Mouse (Mus musculus) lung, embryonic 14.5 days (tissue): Measurements from ENCODE around the gene Ccdc86. TPM values are rescaled to one million over a fixed set of nuclear protein-coding genes. Genes with fewer than 3 reads are reported as not detected.
A peak's percentile ranks its signal among the peaks of the same experiment; 100 is the strongest.

Experiments used
- ATAC-seq: fragments of 200-750 bp; cut with Nextera tagmentation; 2 replicates; pipeline ENCODE4 v1.8.0; 2017; ENCODE audit warnings: mild to moderate bottlenecking, moderate TSS enrichment, moderate library complexity; ENCODE audit not compliant: insufficient read depth
- DNase-seq: peaks from one replicate; pipeline ENCODE4 v3.0.0-alpha.2; 2015
- H3K27ac ChIP-seq: fragments of 300-500 bp; sonication (generic); 2 replicates; pipeline ENCODE4 v1.5.1; 2014; ENCODE audit warnings: low read depth, mild to moderate bottlenecking, moderate library complexity
- H3K27me3 ChIP-seq: fragments of 300-500 bp; sonication (generic); 2 replicates; pipeline ENCODE4 v1.6.1; 2014; ENCODE audit warnings: low read length, control low read depth; ENCODE audit not compliant: insufficient read depth
- H3K36me3 ChIP-seq: fragments of 300-500 bp; sonication (generic); 2 replicates; pipeline ENCODE4 v1.6.1; 2014; ENCODE audit warnings: control low read depth; ENCODE audit not compliant: insufficient read depth
- H3K4me1 ChIP-seq: fragments of 300-500 bp; sonication (generic); 2 replicates; pipeline ENCODE4 v1.6.1; 2014; ENCODE audit warnings: antibody characterized with exemption, control low read depth; ENCODE audit not compliant: insufficient read depth
- H3K4me2 ChIP-seq: fragments of 300-500 bp; sonication (generic); 2 replicates; pipeline ENCODE4 v1.6.1; 2014; ENCODE audit warnings: mild to moderate bottlenecking
- H3K4me3 ChIP-seq: fragments of 300-500 bp; sonication (generic); 2 replicates; pipeline ENCODE4 v1.5.1; 2014; ENCODE audit warnings: low read depth, low read length
- H3K9ac ChIP-seq: fragments of 300-500 bp; sonication (generic); 2 replicates; pipeline ENCODE4 v1.6.1; 2014
- H3K9me3 ChIP-seq: fragments of 300-500 bp; sonication (generic); 2 replicates; pipeline ENCODE4 v1.6.1; 2016; ENCODE audit warnings: low read depth, low read length, control low read depth
- CTCF ChIP-seq: IDR thresholded peaks from 2 replicates; pipeline ENCODE4 v1.5.1; 2016; ENCODE audit warnings: antibody characterized with exemption, low read depth
- WGBS: fragments of 180-500 bp; shearing (Covaris S2); extraction: QIAGEN DNeasy Blood & Tissue Kit; methylation state at CpG from one replicate; pipeline ENCODE4 v1.1.7; 2014; 5-methylcytosine and 5-hydroxymethylcytosine counted together
- polyA plus RNA-seq: library from polyadenylated mRNA; unstranded; fragments of >200 nt; fragmentation: Nextera tagmentation; extraction: Ambion mirVana; gene quantifications from 2 replicates; pipeline ENCODE4 v1.2.1, GENCODE M21; 2014

Ccdc86 gene
- polyA plus RNA-seq, 1 experiment from 2014 or later: 32.7 TPM

GRCm38 (mm10) chr19:10940097-10940800 is 8.8 kb downstream of the Ccdc86 start:
- Histone ChIP-seq H3K4me1 (peaks cover 10% of the 10 kb centered on the region), H3K4me3 (peak overlapping the region; percentile 37), H3K4me2 (peak overlapping the region; percentile 88), H3K36me3 (peaks cover 38% of the 10 kb centered on the region), H3K9ac (peak overlapping the region; percentile 56), H3K27ac (no peak overlapping the region), H3K27me3 (no peaks in the 10 kb centered on the region), H3K9me3 (no peaks in the 10 kb centered on the region)
- TF ChIP-seq CTCF: peak; percentile 92
- ATAC-seq (peak; percentile 91), DNase-seq (peak; percentile 90)
- 16% methylated on average over 37 of the region's 37 CpGs for WGBS

- TF ChIP-seq CTCF: no peak
- Histone ChIP-seq H3K4me3 (no peak overlapping the region), H3K27me3 (no peaks in the 10 kb centered on the region), H3K9ac (no peak overlapping the region), H3K4me2 (no peak overlapping the region), H3K27ac (no peak overlapping the region), H3K4me1 (peaks cover 10% of the 10 kb centered on the region), H3K9me3 (no peaks in the 10 kb centered on the region), H3K36me3 (peaks cover 23% of the 10 kb centered on the region)
- ATAC-seq (no peak), DNase-seq (no peak)
- 18% methylated on average over 3 of the region's 3 CpGs for WGBS
These were observed 10.3 kb downstream of the Ccdc86 start for GRCm38 (mm10) chr19:10938771-10939170.

GRCm38 (mm10) chr19:10937110-10937563 is 11.9 kb downstream of the Ccdc86 start, which contains the start of gene Ptgdr2:
Gene Ptgdr2, plus strand, starts transcription at chr19:10937160.
- Histone ChIP-seq H3K9me3 (no peaks in the 10 kb centered on the region), H3K9ac (no peak within 1 kb of the TSS), H3K4me1 (peaks cover 10% of the 10 kb centered on the region), H3K36me3 (peaks cover 7% of the 10 kb centered on the region), H3K27ac (no peak within 1 kb of the TSS), H3K4me2 (no peak within 1 kb of the TSS), H3K27me3 (no peaks in the 10 kb centered on the region), H3K4me3 (no peak within 1 kb of the TSS)
- no peak for TF ChIP-seq CTCF
- ATAC-seq (no peak), DNase-seq (no peak)
- 23% methylated on average over 5 of the region's 5 CpGs for WGBS

- Histone ChIP-seq H3K4me3 (no peak overlapping the region), H3K4me1 (peaks cover 6% of the 10 kb centered on the region), H3K36me3 (no peaks in the 10 kb centered on the region), H3K9me3 (no peaks in the 10 kb centered on the region), H3K27me3 (no peaks in the 10 kb centered on the region), H3K4me2 (no peak overlapping the region), H3K9ac (no peak overlapping the region), H3K27ac (no peak overlapping the region)
- WGBS: 87% methylated on average over 5 of the region's 5 CpGs
- peak; percentile 19; the same call in 1 of the 2 replicates for TF ChIP-seq CTCF
- ATAC-seq (no peak), DNase-seq (no peak)
These were observed 13.0 kb downstream of the Ccdc86 start for GRCm38 (mm10) chr19:10936077-10936476.

- DNase-seq: no peak
- Histone ChIP-seq H3K9ac (no peak overlapping the region), H3K4me3 (no peak overlapping the region), H3K4me2 (no peak overlapping the region), H3K27me3 (no peaks in the 10 kb centered on the region), H3K27ac (no peak overlapping the region), H3K4me1 (no peaks in the 10 kb centered on the region), H3K36me3 (no peaks in the 10 kb centered on the region), H3K9me3 (no peaks in the 10 kb centered on the region)
- ATAC-seq: no peak
- TF ChIP-seq CTCF: no peak
- 43% methylated on average over 5 of the region's 5 CpGs for WGBS
These were observed 14.0 kb downstream of the Ccdc86 start for GRCm38 (mm10) chr19:10935029-10935428.

GRCm38 (mm10) chr19:10930641-10931040 is 18.4 kb downstream of the Ccdc86 start:
- Histone ChIP-seq H3K9me3 (no peaks in the 10 kb centered on the region), H3K27me3 (no peaks in the 10 kb centered on the region), H3K36me3 (no peaks in the 10 kb centered on the region), H3K4me2 (no peak overlapping the region), H3K27ac (no peak overlapping the region), H3K9ac (no peak overlapping the region), H3K4me1 (no peaks in the 10 kb centered on the region), H3K4me3 (no peak overlapping the region)
- no peak for TF ChIP-seq CTCF
- ATAC-seq: no peak
- WGBS: 64% methylated on average over 2 of the region's 2 CpGs
- DNase-seq: no peak

GRCm38 (mm10) chr19:10926666-10927065 is 22.4 kb downstream of the Ccdc86 start:
- Histone ChIP-seq H3K4me2 (no peak overlapping the region), H3K4me3 (no peak overlapping the region), H3K27me3 (no peaks in the 10 kb centered on the region), H3K4me1 (no peaks in the 10 kb centered on the region), H3K9me3 (no peaks in the 10 kb centered on the region), H3K27ac (no peak overlapping the region), H3K9ac (no peak overlapping the region), H3K36me3 (no peaks in the 10 kb centered on the region)
- DNase-seq (no peak), ATAC-seq (no peak)
- no peak for TF ChIP-seq CTCF
- 50% methylated on average over 4 of the region's 4 CpGs for WGBS
